Mouse (Mus musculus) mature B cell (primary cell): Measurements from ENCODE around the gene Gm14443.
"Not testable (repeated sequence)": the region's sequence is repeated elsewhere in the genome, so short reads cannot be mapped to it uniquely, and the experiment has no call there.

Source experiments
- in situ Hi-C: fragments of 300-500 bp; cut with MboI; formaldehyde crosslinking; loops from 2 replicates; pipeline ENCODE4 v1.14.3; 2019

The Gm14443 gene

DNA sequence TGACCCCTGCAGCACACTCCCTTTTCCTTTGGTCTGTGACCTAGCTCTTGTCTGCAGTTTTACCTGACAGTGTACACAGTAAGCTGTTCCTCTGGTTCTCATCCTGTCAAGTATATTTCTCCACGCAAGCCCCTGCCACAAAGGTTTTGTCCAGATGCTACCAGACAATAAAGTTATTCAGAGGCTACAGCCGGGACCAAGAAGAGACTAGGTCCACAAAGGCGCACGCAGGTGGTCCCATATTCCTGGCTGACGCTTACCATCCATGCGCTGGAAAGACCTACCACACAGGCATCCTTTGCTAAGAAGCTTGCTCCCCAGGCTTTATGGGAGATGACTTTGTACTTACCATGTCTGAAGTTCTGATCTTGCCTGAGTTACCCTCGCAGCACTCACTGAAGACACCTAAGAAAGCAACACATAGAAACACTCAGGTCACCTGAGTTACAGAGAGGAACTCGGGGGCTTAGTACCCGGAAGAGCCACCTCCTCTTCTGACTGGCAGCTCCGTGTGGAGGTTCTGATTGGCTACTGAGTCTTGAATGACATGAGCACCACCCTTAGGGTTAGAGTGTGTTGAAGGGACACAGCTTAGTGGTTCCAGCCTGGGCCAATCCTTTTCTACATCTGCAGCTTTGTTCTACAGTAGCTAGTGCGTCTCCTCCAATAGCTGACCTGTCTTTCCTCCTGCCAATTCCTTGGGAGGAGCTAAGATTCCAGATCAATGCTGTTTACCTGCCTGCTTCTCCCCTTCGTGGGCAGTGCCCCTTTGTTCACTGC is at the start of gene Gm14443:
Gm14443 (minus strand) TSS at position 471 of the 780 bp plus-strand sequence.
- in situ Hi-C loops: not testable (repeated sequence)

- in situ Hi-C loops: not testable (repeated sequence)
These were observed 31.1 kb upstream of the Gm14443 start, which contains the start of gene Gm14391 for GRCm38 (mm10) chr2:175206732-175207131. Gene Gm14391 (minus strand): TSS chr2:175206917.

DNA sequence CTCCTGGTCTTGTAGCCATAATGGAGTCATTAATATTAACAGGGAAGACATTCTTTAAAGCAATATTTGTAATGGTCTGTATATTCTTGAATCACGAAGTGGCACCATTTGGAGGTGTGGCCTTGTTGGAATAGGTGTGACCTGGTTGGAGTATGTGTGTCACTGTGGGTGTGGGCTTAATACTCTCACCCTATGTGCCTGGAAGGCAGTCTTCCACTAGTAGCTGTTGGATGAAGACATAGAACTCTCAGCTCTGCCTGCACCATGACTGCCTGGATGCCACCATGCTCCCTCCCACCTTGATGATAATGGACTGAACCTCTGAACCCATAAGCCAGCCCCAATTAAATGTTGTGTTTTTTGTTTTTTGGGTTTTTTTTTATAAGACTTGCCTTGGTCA is 3.3 kb upstream of the Gm14443 start:
- in situ Hi-C loops: not testable (repeated sequence)

- in situ Hi-C loops: no loop called here
These were observed 641 bp upstream of the Gm14443 start for GRCm38 (mm10) chr2:175176312-175176711.

- in situ Hi-C loops: not testable (repeated sequence)
These were observed 1.6 kb downstream of the Gm14443 start for GRCm38 (mm10) chr2:175174058-175174457.

- in situ Hi-C loops: not testable (repeated sequence)
These were observed 2.6 kb downstream of the Gm14443 start for GRCm38 (mm10) chr2:175172906-175173595.

DNA sequence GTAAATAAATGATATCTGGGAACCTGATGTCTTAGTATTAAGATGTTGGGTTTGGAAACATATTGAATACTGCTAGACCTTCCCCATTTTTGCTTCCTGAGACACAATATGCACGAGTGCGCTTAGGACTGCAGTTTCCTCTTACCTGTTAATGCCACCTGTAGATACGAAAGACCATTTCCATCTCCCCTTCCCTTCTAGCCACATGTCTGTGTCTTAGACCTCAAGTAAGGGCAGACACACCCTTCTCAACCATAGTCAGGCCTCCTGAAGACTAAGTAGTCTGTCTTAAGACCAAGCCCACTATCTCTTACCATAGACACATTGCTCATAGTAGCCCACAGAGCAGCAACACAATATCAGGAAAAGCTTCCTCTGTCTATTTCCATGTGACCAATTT is 3.5 kb downstream of the Gm14443 start:
- in situ Hi-C loops: no loop called here

DNA sequence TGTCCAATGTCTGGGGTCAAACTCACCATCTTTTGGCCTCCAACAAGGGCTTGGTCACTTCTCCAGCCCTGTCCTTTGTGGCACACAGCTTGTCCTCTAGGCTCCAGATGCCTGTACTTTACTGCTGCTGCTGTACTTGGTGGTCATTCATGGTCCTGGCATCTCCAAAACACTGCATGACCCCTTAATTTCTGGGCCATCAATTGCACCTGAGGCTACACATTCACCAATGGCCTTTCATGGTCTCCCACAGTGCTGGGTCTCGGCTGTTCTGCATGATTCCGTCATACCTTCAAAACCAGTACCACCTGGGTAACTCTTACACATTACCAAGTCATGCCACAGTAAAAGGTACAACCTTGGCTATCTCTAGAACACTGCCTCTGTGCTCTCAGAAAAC is 8.8 kb downstream of the Gm14443 start:
- in situ Hi-C loops: not testable (repeated sequence)

DNA sequence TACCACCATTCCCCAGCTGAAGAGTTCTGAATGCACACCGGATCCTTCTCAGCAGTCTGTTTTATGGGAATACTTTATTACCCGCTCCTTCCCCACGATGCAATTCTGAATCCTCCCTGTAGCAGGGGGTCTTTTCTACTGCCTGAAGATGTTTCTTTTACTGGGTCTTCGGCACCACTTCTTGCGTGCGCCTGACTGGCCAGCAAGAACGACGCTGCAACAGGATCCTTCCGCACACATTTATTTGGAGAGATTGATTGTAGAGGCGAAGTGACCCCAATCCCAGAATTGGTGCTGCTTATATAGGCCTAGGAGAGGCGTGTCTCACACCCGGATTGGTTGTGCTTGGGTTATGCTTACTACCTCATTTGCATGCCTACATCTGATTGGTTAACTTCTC is 10.6 kb downstream of the Gm14443 start:
- in situ Hi-C loops: not testable (repeated sequence)

- in situ Hi-C loops: not testable (repeated sequence)
These were observed 14.2 kb downstream of the Gm14443 start for GRCm38 (mm10) chr2:175161438-175161837.

DNA sequence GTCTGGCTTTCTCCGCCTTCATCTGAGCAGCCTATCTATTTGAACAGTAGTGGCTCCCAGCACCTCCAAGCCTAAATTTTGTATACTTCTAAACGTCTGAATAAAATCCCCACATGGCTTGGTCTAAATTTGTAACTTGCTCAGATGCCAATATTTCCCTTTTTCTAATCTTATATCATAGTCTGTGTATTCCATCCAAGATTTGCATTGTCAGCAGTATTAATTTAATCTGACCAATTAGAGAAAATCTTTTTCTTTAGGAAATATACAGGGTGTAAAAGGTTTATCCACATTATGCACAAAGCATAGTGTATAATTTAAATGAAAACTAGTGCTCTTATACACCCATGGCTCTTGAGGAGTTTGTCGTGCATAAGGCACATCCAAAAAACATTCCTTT is 17.0 kb downstream of the Gm14443 start:
- in situ Hi-C loops: no loop called here

- in situ Hi-C loops: no loop called here
These were observed 19.0 kb downstream of the Gm14443 start for GRCm38 (mm10) chr2:175156696-175157095.

- in situ Hi-C loops: not testable (repeated sequence)
These were observed 33.7 kb downstream of the Gm14443 start, which contains the start of gene Gm14399 for GRCm38 (mm10) chr2:175141993-175142295. Gene Gm14399 (minus strand): TSS chr2:175142012.

GRCm38 (mm10) chr2:175141118-175141992 is 34.3 kb downstream of the Gm14443 start:
- in situ Hi-C loops: not testable (repeated sequence)

- in situ Hi-C loops: not testable (repeated sequence)
These were observed 35.0 kb downstream of the Gm14443 start for GRCm38 (mm10) chr2:175140624-175141023.
